Mouse (Mus musculus) cerebellum, adult 2 months (tissue): ENCODE results near the gene Wnt11.

ENCODE experiments used
- CTCF ChIP-seq: fragments of 200-500 bp; IDR thresholded peaks from 2 replicates; pipeline ENCODE4 v1.5.1; 2011; ENCODE audit warnings: low read depth, mild to moderate bottlenecking, control low read depth, low read length, moderate library complexity, borderline replicate concordance; ENCODE audit not compliant: insufficient read depth
- POLR2A ChIP-seq: fragments of 200-500 bp; IDR thresholded peaks from 2 replicates; pipeline ENCODE4 v1.6.1; 2011; ENCODE audit warnings: low read length, control low read depth, borderline replicate concordance; ENCODE audit not compliant: insufficient read depth

- no peak for TF ChIP-seq POLR2A
- TF ChIP-seq CTCF, result no peak
Observed at GRCm38 (mm10) chr7:98786792-98787612, 47.9 kb upstream of the Wnt11 start.
